Mouse (Mus musculus) liver, adult 2 months (tissue): ENCODE measurements around the gene Adap2. TPM values are rescaled to one million over a fixed set of nuclear protein-coding genes. Genes with fewer than 3 reads are reported as not detected.
"Not testable (repeated sequence)": the region's sequence is repeated elsewhere in the genome, so short reads cannot be mapped to it uniquely, and the experiment has no call there.

Source experiments
- DNase-seq: peaks from one replicate; pipeline ENCODE4 v3.0.0-alpha.2; 2011; ENCODE audit warnings: low read depth, low spot score; ENCODE audit errors: extremely low read depth
- H3K27ac ChIP-seq: fragments of 200-500 bp; replicated peaks from 2 replicates; pipeline ENCODE4 v1.5.1; 2012; ENCODE audit warnings: low read depth, mild to moderate bottlenecking, control low read depth, inconsistent platforms, low read length; ENCODE audit not compliant: insufficient read depth
- H3K27me3 ChIP-seq: fragments of 200-500 bp; 2 replicates; pipeline ENCODE4 v1.6.1; 2012; ENCODE audit warnings: mild to moderate bottlenecking, moderate library complexity, low read length, inconsistent platforms; ENCODE audit not compliant: control insufficient read depth, insufficient read depth
- H3K36me3 ChIP-seq: fragments of 200-500 bp; 2 replicates; pipeline ENCODE4 v1.6.1; 2012; ENCODE audit warnings: low read length, inconsistent platforms; ENCODE audit not compliant: control insufficient read depth, insufficient read depth
- H3K4me1 ChIP-seq: fragments of 200-500 bp; 2 replicates; pipeline ENCODE4 v1.6.1; 2011; ENCODE audit warnings: low read length; ENCODE audit not compliant: control insufficient read depth, insufficient read depth
- H3K4me3 ChIP-seq: fragments of 200-500 bp; 2 replicates; pipeline ENCODE4 v1.5.1; 2011; ENCODE audit warnings: low read depth, mild to moderate bottlenecking, control low read depth, low read length, moderate library complexity; ENCODE audit not compliant: insufficient read depth
- H3K79me2 ChIP-seq: fragments of 200-500 bp; 2 replicates; pipeline ENCODE4 v1.6.1; 2012; ENCODE audit warnings: inconsistent platforms, mild to moderate bottlenecking, low read length, moderate library complexity; ENCODE audit not compliant: control insufficient read depth, insufficient read depth
- H3K9ac ChIP-seq: fragments of 200-500 bp; 2 replicates; pipeline ENCODE4 v1.6.1; 2012; ENCODE audit warnings: low read depth, mild to moderate bottlenecking, control low read depth, inconsistent platforms, low read length
- CTCF ChIP-seq: fragments of 200-500 bp; IDR thresholded peaks from 2 replicates; pipeline ENCODE4 v1.5.1; 2011; ENCODE audit warnings: low read depth, low read length, control low read depth
- POLR2A ChIP-seq: fragments of 200-500 bp; IDR thresholded peaks from 2 replicates; pipeline ENCODE4 v1.6.1; 2011; ENCODE audit warnings: low read length, control low read depth; ENCODE audit not compliant: insufficient read depth; ENCODE audit errors: extremely low read depth
- WGBS: fragments of 180-500 bp; shearing (Covaris S2); methylation state at CpG from one replicate; pipeline ENCODE4 v1.1.7; 2018; 5-methylcytosine and 5-hydroxymethylcytosine counted together
- polyA plus RNA-seq: library from polyadenylated mRNA; depleted of rRNA; stranded (reverse); fragments of >200 nt; gene quantifications from 2 replicates; pipeline ENCODE4 v1.2.3, GENCODE M21; 2012
- total RNA-seq: library from RNA; depleted of rRNA; stranded (reverse); fragments of >200 nt; gene quantifications from 2 replicates; pipeline ENCODE4 v1.2.3, GENCODE M21; 2014

Adap2 gene
- total and polyA plus RNA-seq, 2 experiments: 27.3 to 32.1 TPM

DNA sequence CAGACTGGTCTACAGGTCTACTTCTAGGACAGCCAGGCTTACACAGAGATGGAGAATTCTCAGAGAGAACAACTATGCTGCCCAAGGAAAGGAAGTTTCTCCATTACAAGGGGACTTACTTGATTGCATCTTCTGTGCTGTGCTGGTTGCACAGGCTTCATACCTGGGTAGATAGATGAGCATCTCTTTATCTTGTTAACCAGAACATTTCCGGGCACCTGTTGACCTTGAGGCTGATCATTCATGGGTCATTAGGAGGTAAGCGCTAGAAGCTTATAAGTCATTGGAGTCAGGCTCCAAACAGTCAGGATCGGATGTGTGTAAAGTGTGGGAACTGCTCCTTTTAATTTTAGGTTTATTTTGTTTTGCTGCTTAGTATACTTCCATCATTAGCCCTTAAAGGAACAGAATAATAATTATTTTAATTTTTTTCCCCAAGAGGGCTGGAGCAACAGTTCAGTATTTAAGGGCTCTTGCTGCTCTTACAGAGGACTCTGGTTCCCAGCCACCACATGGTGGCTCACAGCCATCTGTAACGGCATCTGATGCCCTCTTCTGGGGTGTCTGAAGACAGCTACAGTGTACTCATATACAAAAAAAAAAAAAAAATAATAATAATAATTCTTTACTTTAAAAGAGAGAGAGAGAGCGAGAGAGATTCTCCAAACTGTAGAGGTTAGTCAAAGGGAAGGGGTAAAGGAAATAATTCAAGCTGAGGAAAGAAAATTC lies 27.3 kb downstream of the Adap2 start:
- peaks cover 3% of the 10 kb centered on the region; the same call in 1 of the 2 replicates for H3K79me2 ChIP-seq
- TF ChIP-seq CTCF: peak; percentile 23; the same call in 1 of the 2 replicates
- TF ChIP-seq POLR2A: no peak
- DNase-seq: peak; percentile 49
- H3K27ac ChIP-seq: 0 out of 2 replicates have a peak overlapping the region, but pooled peaks have one; percentile 4
- H3K36me3 ChIP-seq: peaks cover 22% of the 10 kb centered on the region
- no peaks in the 10 kb centered on the region for H3K27me3 ChIP-seq
- no peak overlapping the region for H3K9ac ChIP-seq
- 0 out of 2 replicates have a peak, but pooled peaks cover 9% of the 10 kb centered on the region for H3K4me1 ChIP-seq
- WGBS: 59% methylated on average over 5 of the region's 5 CpGs
- H3K4me3 ChIP-seq: no peak overlapping the region

- not testable (repeated sequence) for DNase-seq, H3K36me3 ChIP-seq, H3K27ac ChIP-seq, H3K9ac ChIP-seq, H3K27me3 ChIP-seq, H3K4me1 ChIP-seq, H3K79me2 ChIP-seq
- 0 out of 2 replicates have a peak, but pooled peaks have one; percentile 20 for TF ChIP-seq CTCF
- peak overlapping the region; percentile 3; the same call in 1 of the 2 replicates for H3K4me3 ChIP-seq
- WGBS: 48% methylated on average over 12 of the region's 12 CpGs
Observed at GRCm38 (mm10) chr11:80183054-80183704, 29.3 kb downstream of the Adap2 start.

GRCm38 (mm10) chr11:80183705-80184255 lies 29.9 kb downstream of the Adap2 start, which contains the start of gene Rnf135:
Gene Rnf135, plus strand, starts transcription at chr11:80183851.
- H3K27me3 ChIP-seq: no peaks in the 10 kb centered on the region
- H3K36me3 ChIP-seq: 0 out of 2 replicates have a peak, but pooled peaks cover 2% of the 10 kb centered on the region
- peak within 1 kb of the TSS; percentile 85 for H3K9ac ChIP-seq
- H3K27ac ChIP-seq: peak within 1 kb of the TSS; percentile 95
- H3K4me3 ChIP-seq: peak within 1 kb of the TSS; percentile 70
- peaks cover 3% of the 10 kb centered on the region; the same call in 1 of the 2 replicates for H3K79me2 ChIP-seq
- H3K4me1 ChIP-seq: 0 out of 2 replicates have a peak, but pooled peaks cover 9% of the 10 kb centered on the region
- TF ChIP-seq POLR2A (peak; percentile 93), CTCF (no peak)
- DNase-seq: peak; percentile 85
- 0% methylated on average over 33 of the region's 33 CpGs for WGBS

- 41% methylated on average over 6 of the region's 6 CpGs for WGBS
- H3K27ac ChIP-seq: peak overlapping the region; percentile 95
- H3K9ac ChIP-seq: peak overlapping the region; percentile 85
- TF ChIP-seq POLR2A: no peak
- no peak for TF ChIP-seq CTCF
- H3K36me3 ChIP-seq: peaks cover 5% of the 10 kb centered on the region
- H3K4me1 ChIP-seq: 0 out of 2 replicates have a peak, but pooled peaks cover 11% of the 10 kb centered on the region
- peaks cover 3% of the 10 kb centered on the region; the same call in 1 of the 2 replicates for H3K79me2 ChIP-seq
- H3K27me3 ChIP-seq: no peaks in the 10 kb centered on the region
- DNase-seq: peak; percentile 74
- H3K4me3 ChIP-seq: peak overlapping the region; percentile 70
Observed at GRCm38 (mm10) chr11:80184531-80185071, 30.7 kb downstream of the Adap2 start.

GRCm38 (mm10) chr11:80185441-80185976 lies 31.6 kb downstream of the Adap2 start:
- H3K4me3 ChIP-seq, DNase-seq, H3K9ac ChIP-seq, H3K79me2 ChIP-seq, H3K27me3 ChIP-seq, H3K36me3 ChIP-seq: not testable (repeated sequence)
- H3K27ac ChIP-seq: peak overlapping the region; percentile 64; the same call in 1 of the 2 replicates
- 62% methylated on average over 5 of the region's 5 CpGs for WGBS
- H3K4me1 ChIP-seq: peaks cover 13% of the 10 kb centered on the region; the same call in 1 of the 2 replicates
